Mouse (Mus musculus): ENCODE measurements at regions not wholly inside any gene's neighbourhood (a gene's known extent, or its start where the extent isn't known, plus 50 kb on each side); places are given as distances from the start of the nearest gene placed in this dataset.

- no peak for DNase-seq (ENCODE audit: low spot score)
- Histone ChIP-seq H3K4me3 (ENCODE audit: low read depth, low read length) (no peak overlapping the region), H3K27ac (replicated peaks; ENCODE audit: low read depth, low read length) (no peak overlapping the region), H3K36me3 (ENCODE audit: control insufficient read depth, insufficient read depth, low read length) (no peaks in the 10 kb centered on the region), H3K9me3 (ENCODE audit: control insufficient read depth, low read length) (no peaks in the 10 kb centered on the region), H3K9ac (ENCODE audit: low read length) (no peak overlapping the region), H3K4me2 (ENCODE audit: low read depth, severe bottlenecking) (no peak overlapping the region), H3K4me1 (ENCODE audit: control insufficient read depth, insufficient read depth, low read length) (no peaks in the 10 kb centered on the region), H3K27me3 (ENCODE audit: control insufficient read depth, insufficient read depth, low read length) (no peaks in the 10 kb centered on the region)
- 5% methylated on average over 4 of the region's 4 CpGs for WGBS
- ATAC-seq (ENCODE audit: insufficient number of reproducible peaks, low FRiP score, low TSS enrichment, low read depth), result no peak
Measured at GRCm38 (mm10) chr6:67105386-67105785, 68.1 kb upstream of the Gadd45a start.

DNA sequence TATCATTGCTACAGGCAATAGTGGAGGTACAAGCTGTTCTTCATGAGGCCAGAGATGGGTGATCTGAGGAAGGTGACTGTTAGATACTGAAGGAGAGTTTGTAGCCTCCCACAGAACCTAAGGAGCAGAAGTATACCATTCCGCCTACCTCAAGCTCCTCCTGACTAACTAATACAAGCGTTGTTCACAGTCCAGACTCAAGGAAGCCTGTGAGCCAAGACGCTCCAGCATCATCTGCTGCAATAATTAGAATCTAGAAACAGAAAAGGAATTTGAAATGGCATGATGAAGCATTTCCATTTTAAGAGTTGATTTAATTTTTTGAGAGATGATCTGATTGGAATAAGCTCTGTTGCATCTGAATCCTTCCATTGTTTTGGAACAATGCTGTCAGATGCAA is 66.9 kb upstream of the Gadd45a start:
- DNase-seq (ENCODE audit: low spot score) (no peak), ATAC-seq (ENCODE audit: insufficient number of reproducible peaks, low FRiP score, low TSS enrichment, low read depth) (no peak)
- 87% methylated on average over 3 of the region's 3 CpGs for WGBS
- no peaks in the 10 kb centered on the region for H3K4me1 ChIP-seq (ENCODE audit: control insufficient read depth, insufficient read depth, low read length)
- H3K27me3 ChIP-seq (ENCODE audit: control insufficient read depth, insufficient read depth, low read length), result no peaks in the 10 kb centered on the region
- H3K9me3 ChIP-seq (ENCODE audit: control insufficient read depth, low read length), result no peaks in the 10 kb centered on the region
- H3K4me3 ChIP-seq (ENCODE audit: low read depth, low read length), result no peak overlapping the region
- H3K36me3 ChIP-seq (ENCODE audit: control insufficient read depth, insufficient read depth, low read length), result no peaks in the 10 kb centered on the region
- no peak overlapping the region for H3K9ac ChIP-seq (ENCODE audit: low read length)
- H3K4me2 ChIP-seq (ENCODE audit: low read depth, severe bottlenecking), result no peak overlapping the region
- H3K27ac ChIP-seq (replicated peaks; ENCODE audit: low read depth, low read length), result no peak overlapping the region

- Histone ChIP-seq H3K36me3 (ENCODE audit: control insufficient read depth, insufficient read depth, low read length) (no peaks in the 10 kb centered on the region), H3K9ac (ENCODE audit: low read length) (no peak overlapping the region), H3K9me3 (ENCODE audit: control insufficient read depth, low read length) (no peaks in the 10 kb centered on the region), H3K4me2 (ENCODE audit: low read depth, severe bottlenecking) (no peak overlapping the region), H3K4me1 (ENCODE audit: control insufficient read depth, insufficient read depth, low read length) (no peaks in the 10 kb centered on the region), H3K27ac (replicated peaks; ENCODE audit: low read depth, low read length) (no peak overlapping the region), H3K27me3 (ENCODE audit: control insufficient read depth, insufficient read depth, low read length) (no peaks in the 10 kb centered on the region), H3K4me3 (ENCODE audit: low read depth, low read length) (no peak overlapping the region)
- ATAC-seq (ENCODE audit: insufficient number of reproducible peaks, low FRiP score, low TSS enrichment, low read depth), result no peak
- no peak for DNase-seq (ENCODE audit: low spot score)
- 61% methylated on average over 11 of the region's 11 CpGs for WGBS
Measured at GRCm38 (mm10) chr6:67102541-67103134, 65.4 kb upstream of the Gadd45a start.

- Histone ChIP-seq H3K9ac (ENCODE audit: low read length) (no peak overlapping the region), H3K4me2 (ENCODE audit: low read depth, severe bottlenecking) (no peak overlapping the region), H3K4me1 (ENCODE audit: control insufficient read depth, insufficient read depth, low read length) (no peaks in the 10 kb centered on the region), H3K27me3 (ENCODE audit: control insufficient read depth, insufficient read depth, low read length) (no peaks in the 10 kb centered on the region), H3K4me3 (ENCODE audit: low read depth, low read length) (no peak overlapping the region), H3K36me3 (ENCODE audit: control insufficient read depth, insufficient read depth, low read length) (no peaks in the 10 kb centered on the region), H3K27ac (replicated peaks; ENCODE audit: low read depth, low read length) (no peak overlapping the region), H3K9me3 (ENCODE audit: control insufficient read depth, low read length) (no peaks in the 10 kb centered on the region)
- 89% methylated on average over 4 of the region's 4 CpGs for WGBS
- no peak for DNase-seq (ENCODE audit: low spot score)
- no peak for ATAC-seq (ENCODE audit: insufficient number of reproducible peaks, low FRiP score, low TSS enrichment, low read depth)
Measured at GRCm38 (mm10) chr6:67102014-67102413, 64.8 kb upstream of the Gadd45a start.

DNA sequence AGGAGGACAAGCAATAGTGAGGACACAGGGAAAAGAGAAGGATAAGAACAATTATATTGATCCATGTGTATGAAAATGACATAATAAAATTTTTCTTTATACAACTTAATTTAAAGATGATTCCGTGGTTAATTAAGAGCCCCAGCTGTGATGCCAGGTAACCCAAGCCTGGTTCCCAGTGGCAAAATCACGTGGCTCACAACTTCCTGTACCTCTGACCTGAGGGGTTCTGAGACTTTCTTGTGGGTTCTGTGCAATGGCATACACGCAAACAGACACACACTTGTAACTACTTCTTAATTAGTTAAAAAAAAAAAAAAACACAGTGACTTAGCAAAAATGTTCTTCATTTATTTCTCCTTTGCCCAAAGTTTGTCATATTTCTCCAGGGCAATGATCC is 57.2 kb upstream of the Gadd45a start:
- Histone ChIP-seq H3K9ac (ENCODE audit: low read length) (no peak overlapping the region), H3K27me3 (ENCODE audit: control insufficient read depth, insufficient read depth, low read length) (no peaks in the 10 kb centered on the region), H3K4me1 (ENCODE audit: control insufficient read depth, insufficient read depth, low read length) (no peaks in the 10 kb centered on the region), H3K9me3 (ENCODE audit: control insufficient read depth, low read length) (no peaks in the 10 kb centered on the region), H3K4me2 (ENCODE audit: low read depth, severe bottlenecking) (no peak overlapping the region), H3K27ac (replicated peaks; ENCODE audit: low read depth, low read length) (no peak overlapping the region), H3K36me3 (ENCODE audit: control insufficient read depth, insufficient read depth, low read length) (no peaks in the 10 kb centered on the region), H3K4me3 (ENCODE audit: low read depth, low read length) (no peak overlapping the region)
- WGBS, result 72% methylated on average over 3 of the region's 3 CpGs
- ATAC-seq (ENCODE audit: insufficient number of reproducible peaks, low FRiP score, low TSS enrichment, low read depth) (no peak), DNase-seq (ENCODE audit: low spot score) (no peak)

DNA sequence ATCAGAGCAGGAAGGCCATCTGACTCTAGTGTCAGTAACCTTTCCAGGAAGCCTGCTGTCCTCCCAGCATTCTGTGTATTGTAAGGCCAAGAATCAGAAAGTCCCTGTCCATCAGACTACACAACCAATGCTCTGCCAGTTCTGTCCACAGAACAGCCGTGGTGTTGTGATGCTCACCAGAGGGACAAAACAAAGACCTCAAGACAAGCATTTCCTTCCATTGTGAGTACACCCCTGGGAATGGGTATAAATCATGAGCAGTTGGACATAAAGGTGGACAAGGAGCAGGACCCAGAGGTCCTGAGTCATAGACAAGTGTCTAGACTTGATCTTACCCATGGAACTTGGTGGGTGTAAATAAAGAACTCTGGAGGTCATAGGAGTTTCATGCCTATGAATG is 55.9 kb upstream of the Gadd45a start:
- DNase-seq (ENCODE audit: low spot score), result no peak

GRCm38 (mm10) chr6:67090150-67090549 is 52.9 kb upstream of the Gadd45a start:
- H3K27me3 ChIP-seq (ENCODE audit: control insufficient read depth, insufficient read depth, low read length), result no peaks in the 10 kb centered on the region

More for the DNA sequence above, 55.9 kb upstream of the Gadd45a start:
- Histone ChIP-seq H3K9me3 (ENCODE audit: control insufficient read depth, low read length) (no peaks in the 10 kb centered on the region), H3K4me2 (ENCODE audit: low read depth, severe bottlenecking) (no peak overlapping the region), H3K27me3 (ENCODE audit: control insufficient read depth, insufficient read depth, low read length) (no peaks in the 10 kb centered on the region), H3K36me3 (ENCODE audit: control insufficient read depth, insufficient read depth, low read length) (no peaks in the 10 kb centered on the region), H3K9ac (ENCODE audit: low read length) (no peak overlapping the region), H3K27ac (replicated peaks; ENCODE audit: low read depth, low read length) (no peak overlapping the region), H3K4me1 (ENCODE audit: control insufficient read depth, insufficient read depth, low read length) (no peaks in the 10 kb centered on the region), H3K4me3 (ENCODE audit: low read depth, low read length) (no peak overlapping the region)
- WGBS, result 76% methylated on average over 1 of the region's 1 CpGs
- ATAC-seq (ENCODE audit: insufficient number of reproducible peaks, low FRiP score, low TSS enrichment, low read depth), result no peak

DNA sequence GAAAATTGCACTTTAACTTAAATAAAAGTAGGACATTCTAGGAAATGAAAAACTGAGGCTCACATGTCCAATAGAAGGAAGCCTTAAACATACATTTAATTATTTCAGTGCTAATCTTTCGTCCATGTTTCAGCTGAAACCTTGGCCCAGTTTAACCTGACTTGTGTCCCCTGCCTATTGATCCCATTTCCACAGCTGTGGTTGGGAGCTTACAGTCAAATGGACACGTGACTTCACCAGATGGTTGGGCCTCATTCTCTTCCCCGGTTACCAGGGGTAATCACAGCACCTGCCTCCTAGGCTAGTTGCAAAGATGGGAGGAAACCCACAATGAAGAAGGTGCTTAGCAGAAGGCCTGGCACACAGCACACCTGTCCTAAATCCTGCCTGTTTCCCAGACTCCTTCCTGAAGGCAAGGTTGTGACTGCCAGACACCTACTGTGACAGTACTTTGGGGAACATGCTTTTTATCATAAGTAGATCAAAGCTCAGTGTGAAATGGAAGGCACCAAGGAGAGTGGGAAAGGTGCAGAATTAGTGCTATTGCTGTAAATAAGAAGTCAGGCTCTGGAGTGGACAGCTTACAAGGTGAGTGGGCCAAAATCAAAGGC is 52.4 kb upstream of the Gadd45a start:
- ATAC-seq (ENCODE audit: insufficient number of reproducible peaks, low FRiP score, low TSS enrichment, low read depth), result no peak
- H3K36me3 ChIP-seq (ENCODE audit: control insufficient read depth, insufficient read depth, low read length), result no peaks in the 10 kb centered on the region
- WGBS, result 68% methylated on average over 3 of the region's 3 CpGs
- H3K4me2 ChIP-seq (ENCODE audit: low read depth, severe bottlenecking), result no peak overlapping the region
- H3K9me3 ChIP-seq (ENCODE audit: control insufficient read depth, low read length), result no peaks in the 10 kb centered on the region
- H3K27ac ChIP-seq (replicated peaks; ENCODE audit: low read depth, low read length), result no peak overlapping the region
- H3K4me3 ChIP-seq (ENCODE audit: low read depth, low read length), result no peak overlapping the region
- no peaks in the 10 kb centered on the region for H3K4me1 ChIP-seq (ENCODE audit: control insufficient read depth, insufficient read depth, low read length)
- H3K9ac ChIP-seq (ENCODE audit: low read length), result no peak overlapping the region
- H3K27me3 ChIP-seq (ENCODE audit: control insufficient read depth, insufficient read depth, low read length), result no peaks in the 10 kb centered on the region
- DNase-seq (ENCODE audit: low spot score), result no peak

More at GRCm38 (mm10) chr6:67090150-67090549, 52.9 kb upstream of the Gadd45a start:
- no peak overlapping the region for H3K27ac ChIP-seq (replicated peaks; ENCODE audit: low read depth, low read length)
- no peaks in the 10 kb centered on the region for H3K9me3 ChIP-seq (ENCODE audit: control insufficient read depth, low read length)
- H3K4me3 ChIP-seq (ENCODE audit: low read depth, low read length), result no peak overlapping the region
- H3K4me1 ChIP-seq (ENCODE audit: control insufficient read depth, insufficient read depth, low read length), result no peaks in the 10 kb centered on the region
- H3K4me2 ChIP-seq (ENCODE audit: low read depth, severe bottlenecking), result no peak overlapping the region
- DNase-seq (ENCODE audit: low spot score), result no peak
- ATAC-seq (ENCODE audit: insufficient number of reproducible peaks, low FRiP score, low TSS enrichment, low read depth), result no peak
- 76% methylated on average over 4 of the region's 4 CpGs for WGBS
- H3K9ac ChIP-seq (ENCODE audit: low read length), result no peak overlapping the region
- no peaks in the 10 kb centered on the region for H3K36me3 ChIP-seq (ENCODE audit: control insufficient read depth, insufficient read depth, low read length)

Data from limb, embryonic 11.5 days (tissue).